Mouse (Mus musculus) frontal cortex, postnatal 25 days (tissue): ENCODE data around the gene Apobec1.
"Not testable (repeated sequence)": the region's sequence is repeated elsewhere in the genome, so short reads cannot be mapped to it uniquely, and the experiment has no call there.

ENCODE experiments used
- DNase-seq, 2 experiments: peaks; one replicate each; pipeline ENCODE4 v3.0.0; 2022; ENCODE audit warnings: low spot score in 2 of 2

The Apobec1 gene

GRCm38 (mm10) chr6:122604260-122604659 lies 2.0 kb upstream of the Apobec1 start:
- no peak for DNase-seq

DNA sequence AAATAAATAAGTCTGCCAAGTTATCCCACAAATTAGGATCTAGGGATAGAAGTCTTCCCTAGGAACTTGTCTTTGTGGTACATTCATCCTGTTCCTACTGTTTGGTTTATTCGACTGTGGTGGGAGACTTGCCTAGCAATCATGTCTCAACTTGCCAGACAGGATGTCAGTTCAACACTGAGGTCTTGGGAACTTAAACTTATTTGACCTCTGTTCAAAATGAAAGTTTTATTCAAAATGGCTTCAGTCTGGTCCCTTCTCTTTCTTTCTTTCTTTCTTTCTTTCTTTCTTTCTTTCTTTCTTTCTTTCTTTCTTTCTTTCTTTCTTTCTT lies 713 bp upstream of the Apobec1 start:
- no peak for DNase-seq

DNA sequence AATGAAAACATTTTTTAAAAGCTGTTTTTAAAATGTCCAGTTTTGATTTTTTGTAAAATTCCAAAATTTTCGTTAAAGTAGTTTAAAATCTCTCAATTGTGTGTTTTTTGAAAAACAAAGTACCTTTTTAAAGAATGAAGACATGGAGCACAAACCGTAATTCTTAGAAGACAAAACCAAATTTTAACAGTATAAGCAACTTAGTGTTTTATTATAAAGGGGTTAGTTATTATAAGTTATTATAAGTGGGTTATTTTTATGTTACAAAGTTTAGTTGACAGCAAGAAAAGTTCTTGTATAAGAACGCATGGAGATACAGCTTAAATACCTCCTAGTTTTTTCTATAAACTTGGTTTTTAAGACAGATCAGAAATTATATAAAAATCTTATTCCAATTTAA lies 629 bp downstream of the Apobec1 start:
- DNase-seq: no peak

- no peak for DNase-seq
These were observed 1.2 kb downstream of the Apobec1 start for GRCm38 (mm10) chr6:122601031-122601430.

DNA sequence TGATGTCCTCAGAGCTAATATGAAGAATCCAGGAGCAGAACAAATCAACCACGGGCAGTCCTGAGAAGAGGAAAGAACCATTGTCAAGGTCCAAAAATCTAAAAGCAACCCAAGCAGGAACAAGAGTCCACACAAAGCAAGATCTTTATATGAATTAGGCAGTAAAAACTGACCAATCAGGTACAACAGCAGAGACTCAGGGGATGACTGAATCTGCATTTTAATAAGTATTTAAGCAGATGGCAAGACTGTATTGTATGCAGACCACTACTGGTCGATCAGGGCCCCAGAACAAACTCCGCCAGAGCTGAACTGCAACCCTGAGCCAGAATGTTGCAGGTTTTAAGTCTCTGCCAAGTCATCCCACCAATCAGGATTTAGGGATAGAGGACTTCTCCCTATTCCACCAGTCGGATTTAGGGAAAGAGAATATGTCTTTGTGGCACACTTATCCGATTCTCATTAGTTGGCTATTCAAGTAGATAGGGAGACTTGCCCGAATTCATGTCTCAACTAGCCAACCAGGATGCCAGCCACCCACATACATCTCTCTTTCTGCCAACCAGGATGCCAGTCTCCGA lies 2.1 kb downstream of the Apobec1 start:
- no peak for DNase-seq

DNA sequence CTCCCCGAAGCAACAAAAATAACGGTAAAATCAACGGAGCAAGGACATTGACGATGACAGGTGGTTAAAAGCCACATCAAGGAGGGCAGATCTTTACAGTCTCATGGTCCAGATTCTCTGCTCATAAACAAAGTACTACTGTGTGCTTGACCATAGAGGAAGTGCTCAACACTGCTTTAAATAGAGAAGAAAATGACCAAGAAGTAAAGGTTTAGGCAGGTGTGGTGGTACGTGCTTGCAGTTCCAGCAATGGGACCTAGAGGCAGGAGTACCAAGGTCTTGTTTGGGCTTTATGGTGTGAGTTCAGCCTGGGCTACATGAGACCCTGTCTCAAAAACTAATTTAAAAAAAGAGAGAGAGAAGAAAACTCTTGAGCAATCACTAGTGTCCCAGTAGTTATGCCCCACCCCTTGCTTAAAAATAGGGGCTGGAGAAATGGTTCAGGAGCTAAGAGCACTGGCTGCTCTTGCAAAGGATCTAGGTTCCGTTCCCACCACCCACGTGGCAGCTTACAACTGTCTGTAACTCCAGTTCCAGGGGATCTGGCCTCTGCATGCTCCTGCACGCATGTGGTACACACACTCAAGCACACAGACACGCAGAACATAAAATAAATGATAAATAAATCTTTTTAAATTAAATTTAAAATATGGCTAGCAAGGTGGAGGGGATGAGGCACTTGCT lies 3.0 kb downstream of the Apobec1 start:
- DNase-seq: no peak

- no peak for DNase-seq
These were observed 3.8 kb downstream of the Apobec1 start for GRCm38 (mm10) chr6:122598436-122598835.

- no peak for DNase-seq
These were observed 4.2 kb downstream of the Apobec1 start for GRCm38 (mm10) chr6:122598014-122598413.

GRCm38 (mm10) chr6:122596608-122597007 lies 5.6 kb downstream of the Apobec1 start:
- no peak for DNase-seq

DNA sequence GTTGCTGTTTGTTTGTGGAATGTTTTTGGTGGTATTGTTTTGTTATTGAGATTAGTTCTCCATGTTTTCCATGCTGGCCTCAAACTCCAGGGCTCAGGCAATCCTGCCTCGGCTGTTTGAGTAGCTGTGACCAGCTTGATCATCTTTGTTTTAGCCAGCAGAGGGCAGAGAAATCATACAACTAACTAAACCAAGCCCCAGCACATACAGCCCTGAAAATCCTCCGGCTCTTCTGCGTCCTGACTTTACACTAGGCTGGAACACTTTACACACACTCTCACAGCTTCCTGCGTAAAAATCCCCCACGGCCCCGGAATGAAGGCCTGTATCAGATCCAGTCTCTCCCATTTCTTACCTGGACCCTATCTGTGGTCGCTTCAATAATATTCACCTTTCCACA lies 6.6 kb downstream of the Apobec1 start:
- no peak for DNase-seq

DNA sequence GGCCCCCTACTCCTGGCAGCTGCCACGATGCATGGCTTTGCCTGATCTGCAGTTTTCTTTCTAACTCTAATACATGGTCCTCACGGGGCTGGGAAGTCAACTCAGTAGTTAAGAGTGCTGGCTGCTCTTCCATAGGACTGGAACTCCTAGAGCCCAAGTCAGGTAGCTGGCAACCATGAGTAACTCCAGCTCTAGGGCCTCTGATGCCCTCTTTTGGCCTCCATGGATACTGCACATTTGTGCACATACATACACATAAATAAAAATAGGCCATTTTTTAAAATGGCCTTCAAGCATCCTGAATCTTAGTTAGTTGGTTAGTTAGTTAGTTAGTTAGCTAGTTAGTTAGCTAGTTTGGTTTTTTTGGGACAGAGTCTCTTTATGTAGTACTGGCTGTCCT lies 9.3 kb downstream of the Apobec1 start:
- DNase-seq: no peak

GRCm38 (mm10) chr6:122591027-122591758 lies 11.1 kb downstream of the Apobec1 start:
- DNase-seq: no peak

DNA sequence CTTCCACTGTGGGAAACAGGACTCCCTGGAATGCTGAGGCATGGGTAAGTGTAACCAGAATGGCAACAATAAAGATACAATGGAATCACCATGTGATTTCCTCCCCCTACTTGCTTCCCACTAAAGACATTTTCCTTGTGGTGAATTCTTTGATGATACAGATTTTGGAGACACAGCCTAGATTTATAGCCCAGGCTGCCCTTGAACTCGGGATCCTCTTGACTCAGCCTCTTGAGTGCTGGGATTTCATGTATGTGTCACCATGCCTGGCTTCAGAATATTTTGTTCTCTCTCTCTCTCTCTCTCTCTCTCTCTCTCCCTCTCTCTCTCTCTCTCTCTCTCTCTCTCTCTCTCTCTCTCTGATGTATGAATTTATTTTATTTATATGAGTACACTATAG lies 23.2 kb downstream of the Apobec1 start:
- no peak for DNase-seq

GRCm38 (mm10) chr6:122577030-122577429 lies 25.2 kb downstream of the Apobec1 start:
- DNase-seq: no peak

- DNase-seq: not testable (repeated sequence)
These were observed 27.2 kb downstream of the Apobec1 start for GRCm38 (mm10) chr6:122575037-122575436.

GRCm38 (mm10) chr6:122571617-122571959 lies 30.7 kb downstream of the Apobec1 start:
- no peak for DNase-seq

DNA sequence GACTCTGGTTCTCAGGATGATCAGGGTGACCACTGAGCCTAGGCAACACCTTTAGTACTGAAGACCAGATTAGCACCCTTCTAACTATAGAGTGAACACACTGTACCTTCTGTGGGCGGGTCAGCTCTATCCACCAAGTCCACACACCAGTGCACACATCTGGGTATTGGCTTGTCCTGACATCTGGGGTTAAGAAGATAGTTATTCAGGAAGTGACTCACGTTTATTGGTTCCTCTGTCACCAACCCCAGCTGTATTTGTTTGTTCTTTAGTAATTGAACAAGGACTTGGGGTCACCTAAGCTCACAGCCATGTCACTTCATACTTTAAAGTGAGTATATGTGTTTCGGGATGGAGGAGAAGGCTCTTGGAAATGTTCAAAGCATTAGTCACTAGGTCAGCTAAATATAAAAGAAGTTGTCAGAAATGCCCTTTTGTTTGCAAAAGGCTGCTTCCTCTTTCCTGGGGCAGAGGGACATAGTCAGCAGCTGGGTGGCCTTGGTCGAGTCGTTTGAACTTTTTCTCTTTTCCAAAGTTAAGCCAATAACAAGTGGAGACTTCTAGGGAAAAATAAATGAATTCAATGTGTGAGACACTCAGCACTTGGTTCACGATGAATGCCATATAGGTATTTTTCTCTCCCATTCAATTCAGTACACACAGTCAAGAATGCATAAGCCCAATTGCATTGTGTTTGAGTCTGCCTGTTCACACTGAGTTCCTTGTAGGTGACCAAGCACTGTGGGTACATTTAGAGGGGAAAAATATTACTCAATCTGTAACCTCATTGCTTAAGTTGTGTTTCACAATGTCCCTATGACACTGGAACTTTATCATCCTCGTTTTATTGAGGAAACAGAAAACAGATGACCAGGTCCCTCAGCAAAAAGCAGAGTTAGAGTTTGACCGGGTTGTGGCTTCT lies 31.3 kb downstream of the Apobec1 start:
- DNase-seq: no peak

DNA sequence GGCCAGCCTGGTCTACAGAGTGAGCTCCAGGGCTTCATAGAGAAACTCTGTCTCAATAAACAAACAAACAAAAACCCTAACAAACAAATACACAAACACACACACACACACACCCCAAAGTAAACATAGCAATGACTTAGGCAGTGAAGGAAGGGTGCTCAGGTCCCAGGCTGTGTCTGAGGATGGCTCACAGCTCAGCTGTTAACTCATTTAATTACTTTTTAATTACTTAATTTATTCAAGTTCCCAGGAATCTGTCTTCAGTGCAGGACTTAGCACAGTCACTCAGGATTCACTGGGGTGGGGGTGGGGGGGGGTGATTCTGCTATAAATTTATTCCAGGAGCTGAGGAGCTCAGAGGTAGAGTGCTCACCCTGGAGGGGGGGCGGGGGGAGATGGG lies 32.5 kb downstream of the Apobec1 start:
- DNase-seq: no peak

DNA sequence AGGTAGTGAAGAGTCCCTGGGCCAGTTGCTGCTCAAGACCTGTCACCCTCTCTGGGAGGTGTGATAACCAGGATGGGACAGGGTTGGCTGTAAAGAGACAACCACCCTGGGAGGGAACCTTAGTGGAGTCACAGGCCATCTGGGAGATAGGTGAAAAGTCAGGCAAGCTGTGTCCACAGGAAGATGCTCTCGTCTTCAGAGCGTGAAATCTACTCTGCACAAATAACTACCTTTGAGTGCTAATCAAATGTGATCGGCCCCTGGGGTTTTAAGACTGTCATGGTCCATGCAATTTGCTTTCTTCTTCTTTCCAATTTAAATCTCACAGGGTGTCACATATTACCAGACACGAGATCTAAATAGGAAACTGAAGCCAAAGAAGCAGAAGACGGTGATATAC lies 33.1 kb downstream of the Apobec1 start:
- no peak for DNase-seq

GRCm38 (mm10) chr6:122565070-122565784 lies 37.0 kb downstream of the Apobec1 start:
- no peak for DNase-seq

- peak; percentile 59 to 60 for DNase-seq
These were observed 39.8 kb downstream of the Apobec1 start for GRCm38 (mm10) chr6:122562463-122562862.

DNA sequence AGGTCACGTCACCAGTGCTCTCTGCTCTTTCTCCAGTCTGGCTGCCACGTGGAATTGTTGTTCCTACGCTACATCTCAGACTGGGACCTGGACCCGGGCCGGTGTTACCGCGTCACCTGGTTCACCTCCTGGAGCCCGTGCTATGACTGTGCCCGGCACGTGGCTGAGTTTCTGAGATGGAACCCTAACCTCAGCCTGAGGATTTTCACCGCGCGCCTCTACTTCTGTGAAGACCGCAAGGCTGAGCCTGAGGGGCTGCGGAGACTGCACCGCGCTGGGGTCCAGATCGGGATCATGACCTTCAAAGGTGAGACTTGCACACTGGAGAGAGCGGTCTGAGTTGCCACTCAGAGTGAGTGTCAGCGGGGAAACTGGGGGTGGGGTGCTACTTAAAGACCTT lies 41.2 kb downstream of the Apobec1 start:
- DNase-seq: no peak
